Mouse (Mus musculus): ENCODE results near the gene Nol3. TPM values are rescaled to one million over a fixed set of nuclear protein-coding genes. Genes with fewer than 3 reads are reported as not detected.

The Nol3 gene
- polyA plus RNA-seq, 1 experiment: 0.09 TPM

- H3K27ac ChIP-seq (ENCODE audit: control insufficient read depth, insufficient read depth, low read depth, low read length): no peak overlapping the region
- no peak overlapping the region for H3K4me3 ChIP-seq (ENCODE audit: control insufficient read depth, low read depth, low read length)
Observed at GRCm38 (mm10) chr8:105275387-105275786, 553 bp upstream of the Nol3 start.

GRCm38 (mm10) chr8:105276292-105277120 is 566 bp downstream of the Nol3 start:
- Histone ChIP-seq H3K4me1 (ENCODE audit: control insufficient read depth, insufficient read depth, low read length) (peaks cover 12% of the 10 kb centered on the region), H3K4me3 (ENCODE audit: control insufficient read depth, low read depth, low read length) (peak overlapping the region; percentile 33), H3K27ac (ENCODE audit: control insufficient read depth, insufficient read depth, low read depth, low read length) (no peak overlapping the region), H3K27me3 (ENCODE audit: control insufficient read depth, insufficient read depth, low read length) (no peaks in the 10 kb centered on the region), H3K36me3 (ENCODE audit: control insufficient read depth, insufficient read depth, low read length) (no peaks in the 10 kb centered on the region)
- TF ChIP-seq CTCF (IDR thresholded peaks at IDR 0.05; ENCODE audit: control insufficient read depth, insufficient read depth, insufficient replicate concordance, low read depth, low read length) (no peak), POLR2A (IDR thresholded peaks at IDR 0.05; ENCODE audit: control insufficient read depth, low read depth, low read length) (no peak)

More at GRCm38 (mm10) chr8:105275387-105275786, 553 bp upstream of the Nol3 start:
- H3K36me3 ChIP-seq (ENCODE audit: control insufficient read depth, insufficient read depth, low read length): no peaks in the 10 kb centered on the region
- no peak for TF ChIP-seq POLR2A (IDR thresholded peaks at IDR 0.05; ENCODE audit: control insufficient read depth, low read depth, low read length)
- TF ChIP-seq CTCF (IDR thresholded peaks at IDR 0.05; ENCODE audit: control insufficient read depth, insufficient read depth, insufficient replicate concordance, low read depth, low read length): no peak
- no peaks in the 10 kb centered on the region for H3K27me3 ChIP-seq (ENCODE audit: control insufficient read depth, insufficient read depth, low read length)
- H3K4me1 ChIP-seq (ENCODE audit: control insufficient read depth, insufficient read depth, low read length): peaks cover 17% of the 10 kb centered on the region

- H3K4me3 ChIP-seq (ENCODE audit: control insufficient read depth, low read depth, low read length): peak overlapping the region; percentile 23
- TF ChIP-seq POLR2A (IDR thresholded peaks at IDR 0.05; ENCODE audit: control insufficient read depth, low read depth, low read length): no peak
- TF ChIP-seq CTCF (IDR thresholded peaks at IDR 0.05; ENCODE audit: control insufficient read depth, insufficient read depth, insufficient replicate concordance, low read depth, low read length): no peak
- H3K36me3 ChIP-seq (ENCODE audit: control insufficient read depth, insufficient read depth, low read length): no peaks in the 10 kb centered on the region
- H3K4me1 ChIP-seq (ENCODE audit: control insufficient read depth, insufficient read depth, low read length): peaks cover 12% of the 10 kb centered on the region
- H3K27me3 ChIP-seq (ENCODE audit: control insufficient read depth, insufficient read depth, low read length): no peaks in the 10 kb centered on the region
- no peak overlapping the region for H3K27ac ChIP-seq (ENCODE audit: control insufficient read depth, insufficient read depth, low read depth, low read length)
Observed at GRCm38 (mm10) chr8:105278911-105279334, 3.0 kb downstream of the Nol3 start.

GRCm38 (mm10) chr8:105280567-105280966 is 4.6 kb downstream of the Nol3 start:
- peaks cover 12% of the 10 kb centered on the region for H3K4me1 ChIP-seq (ENCODE audit: control insufficient read depth, insufficient read depth, low read length)
- TF ChIP-seq CTCF (IDR thresholded peaks at IDR 0.05; ENCODE audit: control insufficient read depth, insufficient read depth, insufficient replicate concordance, low read depth, low read length) (no peak), POLR2A (IDR thresholded peaks at IDR 0.05; ENCODE audit: control insufficient read depth, low read depth, low read length) (no peak)
- no peaks in the 10 kb centered on the region for H3K27me3 ChIP-seq (ENCODE audit: control insufficient read depth, insufficient read depth, low read length)
- no peak overlapping the region for H3K27ac ChIP-seq (ENCODE audit: control insufficient read depth, insufficient read depth, low read depth, low read length)
- no peak overlapping the region for H3K4me3 ChIP-seq (ENCODE audit: control insufficient read depth, low read depth, low read length)
- no peaks in the 10 kb centered on the region for H3K36me3 ChIP-seq (ENCODE audit: control insufficient read depth, insufficient read depth, low read length)

GRCm38 (mm10) chr8:105281821-105282220 is 5.9 kb downstream of the Nol3 start:
- Histone ChIP-seq H3K27me3 (ENCODE audit: control insufficient read depth, insufficient read depth, low read length) (no peaks in the 10 kb centered on the region), H3K27ac (ENCODE audit: control insufficient read depth, insufficient read depth, low read depth, low read length) (no peak overlapping the region), H3K4me1 (ENCODE audit: control insufficient read depth, insufficient read depth, low read length) (peaks cover 7% of the 10 kb centered on the region), H3K36me3 (ENCODE audit: control insufficient read depth, insufficient read depth, low read length) (no peaks in the 10 kb centered on the region), H3K4me3 (ENCODE audit: control insufficient read depth, low read depth, low read length) (no peak overlapping the region)
- TF ChIP-seq CTCF (IDR thresholded peaks at IDR 0.05; ENCODE audit: control insufficient read depth, insufficient read depth, insufficient replicate concordance, low read depth, low read length) (no peak), POLR2A (IDR thresholded peaks at IDR 0.05; ENCODE audit: control insufficient read depth, low read depth, low read length) (no peak)

GRCm38 (mm10) chr8:105282239-105282638 is 6.3 kb downstream of the Nol3 start:
- H3K27ac ChIP-seq (ENCODE audit: control insufficient read depth, insufficient read depth, low read depth, low read length): no peak overlapping the region
- H3K27me3 ChIP-seq (ENCODE audit: control insufficient read depth, insufficient read depth, low read length): no peaks in the 10 kb centered on the region
- no peaks in the 10 kb centered on the region for H3K36me3 ChIP-seq (ENCODE audit: control insufficient read depth, insufficient read depth, low read length)
- H3K4me1 ChIP-seq (ENCODE audit: control insufficient read depth, insufficient read depth, low read length): peaks cover 7% of the 10 kb centered on the region
- no peak overlapping the region for H3K4me3 ChIP-seq (ENCODE audit: control insufficient read depth, low read depth, low read length)
- TF ChIP-seq POLR2A (IDR thresholded peaks at IDR 0.05; ENCODE audit: control insufficient read depth, low read depth, low read length) (no peak), CTCF (IDR thresholded peaks at IDR 0.05; ENCODE audit: control insufficient read depth, insufficient read depth, insufficient replicate concordance, low read depth, low read length) (no peak)

GRCm38 (mm10) chr8:105283074-105283473 is 7.1 kb downstream of the Nol3 start:
- peaks cover 7% of the 10 kb centered on the region for H3K4me1 ChIP-seq (ENCODE audit: control insufficient read depth, insufficient read depth, low read length)
- no peak for TF ChIP-seq POLR2A (IDR thresholded peaks at IDR 0.05; ENCODE audit: control insufficient read depth, low read depth, low read length)
- peak; percentile 76; the same call in 1 of the 2 replicates for TF ChIP-seq CTCF (IDR thresholded peaks at IDR 0.05; ENCODE audit: control insufficient read depth, insufficient read depth, insufficient replicate concordance, low read depth, low read length)
- no peaks in the 10 kb centered on the region for H3K27me3 ChIP-seq (ENCODE audit: control insufficient read depth, insufficient read depth, low read length)
- H3K36me3 ChIP-seq (ENCODE audit: control insufficient read depth, insufficient read depth, low read length): no peaks in the 10 kb centered on the region
- no peak overlapping the region for H3K27ac ChIP-seq (ENCODE audit: control insufficient read depth, insufficient read depth, low read depth, low read length)
- H3K4me3 ChIP-seq (ENCODE audit: control insufficient read depth, low read depth, low read length): peak overlapping the region; percentile 23

All from testis, adult 2 months (tissue).